Mouse (Mus musculus): ENCODE results near the gene Dph7. TPM values are rescaled to one million over a fixed set of nuclear protein-coding genes. Genes with fewer than 3 reads are reported as not detected.

Gene Dph7
- 23.1 and 24.0 TPM in 2 replicates for polyA plus RNA-seq (2015; fragmentation: Nextera tagmentation; extraction: Ambion mirVana)

DNA sequence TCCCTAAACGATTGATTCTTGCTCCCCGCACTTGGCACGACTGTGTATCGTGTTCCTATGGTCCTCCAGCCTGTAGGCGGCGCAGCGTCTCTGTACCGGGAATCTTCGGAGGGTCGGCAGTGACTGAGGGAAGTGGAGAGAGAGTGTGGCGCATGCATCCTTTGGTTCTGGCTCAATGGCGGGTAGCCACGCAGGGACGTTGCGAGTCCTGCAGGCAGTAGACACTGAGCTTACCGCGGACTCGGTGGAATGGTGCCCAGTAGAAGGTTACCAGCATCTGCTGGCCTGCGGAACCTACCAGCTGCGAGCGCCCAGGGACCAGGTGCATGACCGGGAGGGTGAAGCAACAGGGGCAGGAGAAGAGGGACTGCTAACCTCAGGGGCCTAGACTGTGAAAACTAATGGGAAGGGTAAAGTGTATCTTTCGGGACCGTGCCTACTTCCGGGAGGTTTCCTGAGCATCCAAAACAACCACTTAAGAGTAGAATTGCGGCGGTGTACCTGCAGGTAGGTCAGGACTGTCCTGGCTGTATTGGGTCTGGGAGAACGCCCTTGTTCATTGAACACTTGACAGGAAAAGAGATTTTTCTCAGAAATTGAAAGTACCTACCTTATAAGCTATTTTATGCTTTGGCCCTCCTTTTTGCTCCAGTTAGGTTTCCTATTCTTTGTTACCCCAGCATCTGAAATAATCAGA lies at the start of gene Dph7:
Dph7 (plus strand) TSS at position 97 of the 697 bp plus-strand sequence.
- Histone ChIP-seq H3K27ac (peak within 1 kb of the TSS; percentile 38; the same call in 1 of the 2 replicates), H3K9me3 (no peaks in the 10 kb centered on the region), H3K36me3 (peaks cover 33% of the 10 kb centered on the region), H3K4me3 (replicated peaks) (peak within 1 kb of the TSS; percentile 85), H3K4me1 (0 out of 2 replicates have a peak, but pooled peaks cover 7% of the 10 kb centered on the region), H3K4me2 (peak within 1 kb of the TSS; percentile 64), H3K9ac (peak within 1 kb of the TSS; percentile 73), H3K27me3 (replicated peaks) (no peaks in the 10 kb centered on the region)
- peak; percentile 88 for ATAC-seq (ENCODE audit: insufficient read depth, low FRiP score, low read depth)
- WGBS = under 1% methylated on average over 28 of the region's 28 CpGs

DNA sequence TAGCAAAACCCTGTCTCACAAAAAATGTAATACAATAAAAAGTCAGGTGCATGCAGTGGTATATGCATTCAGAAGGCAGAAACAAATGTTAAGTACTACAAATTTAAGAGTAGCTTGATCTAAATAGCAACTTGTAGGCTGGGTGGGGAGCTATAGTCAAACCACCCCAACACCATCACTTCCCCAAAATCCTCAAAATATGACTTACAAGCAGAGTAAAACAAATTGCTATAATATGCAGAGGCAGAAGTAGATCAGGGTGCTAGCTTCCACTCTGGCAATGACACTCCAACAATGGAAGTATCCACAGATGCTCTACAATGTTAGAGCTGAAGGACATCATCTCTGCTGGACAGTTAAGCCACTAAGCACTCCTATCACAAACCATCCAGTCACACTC lies 49.6 kb upstream of the Dph7 start:
- H3K36me3 ChIP-seq = 0 out of 2 replicates have a peak, but pooled peaks cover 3% of the 10 kb centered on the region
- no peak overlapping the region for H3K4me3 ChIP-seq (replicated peaks)
- peaks cover 2% of the 10 kb centered on the region for H3K4me1 ChIP-seq
- H3K4me2 ChIP-seq = no peak overlapping the region
- no peak overlapping the region for H3K27ac ChIP-seq
- no peak for ATAC-seq (ENCODE audit: insufficient read depth, low FRiP score, low read depth)
- no peak overlapping the region for H3K9ac ChIP-seq
- H3K27me3 ChIP-seq (replicated peaks) = no peaks in the 10 kb centered on the region
- no peaks in the 10 kb centered on the region for H3K9me3 ChIP-seq

DNA sequence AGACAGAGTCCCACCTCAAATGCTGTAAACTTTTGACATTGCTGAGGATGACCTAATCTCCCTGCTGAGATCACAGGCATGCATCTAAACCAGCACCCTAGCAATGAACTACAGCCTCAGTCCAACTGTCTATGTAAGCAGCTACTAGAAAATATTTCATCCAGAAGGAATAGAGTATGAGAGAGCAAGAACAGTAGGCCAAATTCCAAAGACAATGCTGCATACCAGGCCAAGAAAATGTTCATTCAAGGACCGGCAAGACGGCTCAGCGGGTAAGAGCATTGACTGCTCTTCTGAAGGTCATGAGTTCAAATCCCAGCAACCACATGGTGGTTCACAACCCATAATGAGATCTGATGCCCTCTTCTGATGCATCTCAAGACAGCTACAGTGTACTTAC lies 47.4 kb upstream of the Dph7 start:
- ATAC-seq (ENCODE audit: insufficient read depth, low FRiP score, low read depth) = no peak
- Histone ChIP-seq H3K27me3 (replicated peaks) (no peaks in the 10 kb centered on the region), H3K4me1 (peaks cover 7% of the 10 kb centered on the region), H3K36me3 (0 out of 2 replicates have a peak, but pooled peaks cover 3% of the 10 kb centered on the region), H3K4me3 (replicated peaks) (no peak overlapping the region), H3K27ac (no peak overlapping the region), H3K9ac (no peak overlapping the region), H3K9me3 (no peaks in the 10 kb centered on the region), H3K4me2 (no peak overlapping the region)
- WGBS = 82% methylated on average over 3 of the region's 3 CpGs

DNA sequence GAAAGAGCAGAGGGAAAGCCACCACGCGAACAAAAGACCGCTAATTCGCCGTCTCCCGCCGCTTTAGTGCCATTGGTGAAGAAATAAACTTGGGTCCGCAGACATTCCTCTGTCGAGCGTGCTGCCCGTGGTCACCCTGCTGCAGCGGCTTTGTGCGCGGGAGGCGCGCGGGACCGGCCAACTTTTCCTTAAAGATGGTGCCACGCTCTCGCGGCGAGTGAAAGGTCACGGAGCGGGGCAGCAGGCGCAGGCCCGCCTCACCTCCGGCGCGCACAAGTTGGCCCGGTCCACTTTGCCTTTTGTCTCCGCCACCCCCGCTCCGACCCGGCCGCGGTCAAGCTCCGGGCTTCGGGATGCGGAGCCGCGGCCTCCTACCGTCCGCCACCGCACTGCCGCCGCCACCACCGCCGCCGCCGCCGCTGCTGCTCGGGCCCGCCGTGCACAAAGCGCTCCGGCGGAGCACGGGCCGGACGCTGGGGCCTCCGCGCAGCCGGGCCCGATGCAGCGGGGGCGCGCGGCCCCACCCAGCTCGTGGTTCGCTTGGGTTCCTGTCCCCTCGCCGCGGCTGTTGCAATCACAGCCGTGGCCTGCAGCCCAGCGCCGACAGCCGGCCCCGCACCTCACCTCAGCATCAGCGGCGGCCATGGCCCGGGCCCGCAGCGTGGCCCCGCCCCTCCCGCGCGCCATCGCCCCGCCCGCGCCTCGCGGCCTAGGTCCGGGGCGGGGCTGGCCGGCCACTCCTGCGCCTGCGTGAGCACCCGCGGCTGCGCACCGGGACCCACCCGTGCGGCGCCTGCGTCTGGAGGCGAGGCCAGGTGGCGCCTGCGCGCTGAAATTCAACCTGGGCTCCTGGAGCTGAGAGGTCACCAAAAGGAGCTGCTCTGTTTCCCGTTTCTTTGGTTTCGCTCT lies 43.0 kb upstream of the Dph7 start, which contains the start of gene Ehmt1:
Ehmt1 (minus strand) TSS at position 685 of the 909 bp plus-strand sequence.
- Histone ChIP-seq H3K9ac (peak within 1 kb of the TSS; percentile 96), H3K4me3 (replicated peaks) (peak within 1 kb of the TSS; percentile 97), H3K4me2 (peak within 1 kb of the TSS; percentile 67), H3K27ac (peak within 1 kb of the TSS; percentile 94), H3K36me3 (no peaks in the 10 kb centered on the region), H3K4me1 (peaks cover 7% of the 10 kb centered on the region), H3K27me3 (replicated peaks) (no peaks in the 10 kb centered on the region), H3K9me3 (no peaks in the 10 kb centered on the region)
- ATAC-seq (ENCODE audit: insufficient read depth, low FRiP score, low read depth) = peak; percentile 99
- under 1% methylated on average over 93 of the region's 112 CpGs for WGBS

DNA sequence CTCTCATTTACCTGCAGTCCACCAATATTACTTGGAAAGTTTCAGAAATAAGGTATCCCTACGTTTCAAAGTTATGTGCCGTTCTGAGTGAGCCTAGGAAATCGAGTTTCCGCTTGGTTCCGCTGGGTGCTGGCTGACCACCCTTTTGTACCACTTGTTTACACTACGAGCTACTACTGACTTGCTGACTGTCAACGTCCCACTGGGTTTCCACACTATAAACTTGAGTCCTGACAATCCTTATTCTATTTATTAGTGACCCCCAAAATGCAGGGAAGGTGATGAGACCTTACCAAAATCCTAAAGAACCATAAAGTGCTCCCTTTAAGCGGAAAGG lies 42.4 kb upstream of the Dph7 start:
- peak; percentile 65 for ATAC-seq (ENCODE audit: insufficient read depth, low FRiP score, low read depth)
- Histone ChIP-seq H3K27ac (peak overlapping the region; percentile 77), H3K36me3 (no peaks in the 10 kb centered on the region), H3K4me1 (peaks cover 7% of the 10 kb centered on the region), H3K27me3 (replicated peaks) (no peaks in the 10 kb centered on the region), H3K4me2 (peak overlapping the region; percentile 67), H3K9ac (peak overlapping the region; percentile 46; the same call in 1 of the 2 replicates), H3K9me3 (no peaks in the 10 kb centered on the region), H3K4me3 (replicated peaks) (peak overlapping the region; percentile 97)
- WGBS = 9% methylated on average over 8 of the region's 8 CpGs

DNA sequence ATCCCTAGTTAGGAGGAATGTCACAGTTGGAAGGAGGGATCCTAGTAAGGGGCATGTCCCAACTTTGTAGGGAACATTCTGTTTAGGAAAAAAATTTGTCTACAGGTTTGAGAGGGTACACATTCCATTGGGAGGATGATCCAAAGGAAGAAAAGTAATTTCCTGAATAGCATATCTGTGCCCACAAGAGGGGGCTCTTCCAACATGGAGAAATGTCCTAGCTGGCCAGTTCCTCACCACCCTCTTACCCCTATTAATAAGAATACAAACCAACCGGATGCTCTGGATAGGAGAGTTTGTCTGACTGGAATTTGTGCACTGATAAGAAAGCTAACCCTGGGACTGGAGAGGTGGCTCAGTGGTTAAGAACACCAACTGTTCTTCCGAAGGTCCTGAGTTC lies 38.6 kb upstream of the Dph7 start:
- H3K9me3 ChIP-seq = no peaks in the 10 kb centered on the region
- no peaks in the 10 kb centered on the region for H3K27me3 ChIP-seq (replicated peaks)
- no peak overlapping the region for H3K4me3 ChIP-seq (replicated peaks)
- peaks cover 9% of the 10 kb centered on the region; the same call in 1 of the 2 replicates for H3K4me1 ChIP-seq
- WGBS = 41% methylated on average over 2 of the region's 2 CpGs
- 0 out of 2 replicates have a peak, but pooled peaks cover 6% of the 10 kb centered on the region for H3K36me3 ChIP-seq
- H3K9ac ChIP-seq = no peak overlapping the region
- H3K27ac ChIP-seq = no peak overlapping the region
- ATAC-seq (ENCODE audit: insufficient read depth, low FRiP score, low read depth) = no peak
- H3K4me2 ChIP-seq = no peak overlapping the region

DNA sequence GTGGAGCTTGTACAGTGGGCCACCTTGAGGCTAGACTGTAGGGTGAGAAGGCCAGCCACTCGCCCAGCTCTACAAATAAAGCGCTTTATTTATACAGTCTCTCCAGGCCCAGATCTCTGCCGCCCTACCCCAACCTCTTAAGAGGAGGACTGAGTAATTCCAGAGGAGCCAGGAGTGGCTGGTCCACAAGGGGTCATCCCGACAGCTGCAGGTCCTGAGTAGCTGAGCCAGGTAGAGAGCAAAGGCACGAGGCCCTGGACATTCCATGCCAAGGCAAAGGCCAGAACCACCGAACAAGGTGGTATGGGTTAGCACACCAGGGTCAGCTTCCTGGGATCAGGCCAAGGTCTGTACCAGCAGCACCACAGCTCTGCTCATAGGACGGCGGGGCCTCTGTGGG lies 36.9 kb upstream of the Dph7 start:
- H3K36me3 ChIP-seq = 0 out of 2 replicates have a peak, but pooled peaks cover 6% of the 10 kb centered on the region
- H3K9ac ChIP-seq = no peak overlapping the region
- H3K4me1 ChIP-seq = peaks cover 9% of the 10 kb centered on the region; the same call in 1 of the 2 replicates
- no peak overlapping the region for H3K27ac ChIP-seq
- H3K4me3 ChIP-seq (replicated peaks) = no peak overlapping the region
- H3K9me3 ChIP-seq = no peaks in the 10 kb centered on the region
- no peak overlapping the region for H3K4me2 ChIP-seq
- WGBS = 78% methylated on average over 8 of the region's 8 CpGs
- ATAC-seq (ENCODE audit: insufficient read depth, low FRiP score, low read depth) = no peak
- H3K27me3 ChIP-seq (replicated peaks) = no peaks in the 10 kb centered on the region

DNA sequence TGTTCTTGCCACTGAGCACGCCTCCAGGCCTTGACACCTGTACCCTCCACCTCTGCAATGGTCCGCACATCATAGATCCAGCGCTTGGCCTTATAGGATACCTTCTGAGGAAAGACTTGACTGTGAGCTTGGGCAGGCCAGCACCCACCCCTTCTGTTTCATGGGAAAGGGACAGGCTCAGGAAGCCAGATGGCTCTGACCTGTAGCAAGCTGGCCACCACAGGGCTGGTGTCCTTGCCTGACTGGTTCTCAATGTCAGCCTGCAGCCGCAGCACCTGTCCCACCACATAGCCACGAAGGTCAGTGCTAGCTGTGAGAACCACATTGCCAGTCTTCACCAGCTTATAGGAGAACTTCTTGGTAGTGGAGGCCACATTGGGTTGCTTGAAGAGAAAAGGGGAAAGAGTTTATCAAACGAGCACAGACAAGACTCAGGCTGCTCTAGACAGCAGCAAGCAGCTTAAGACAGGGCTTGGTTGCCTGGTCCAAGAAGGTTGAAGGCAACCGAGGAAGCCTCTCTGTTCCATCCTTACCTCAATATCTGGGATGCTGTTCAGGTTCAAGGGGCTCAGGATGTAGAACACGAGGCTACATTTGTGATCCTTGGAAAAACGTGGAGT lies 35.7 kb upstream of the Dph7 start:
- Histone ChIP-seq H3K27ac (no peak overlapping the region), H3K4me2 (no peak overlapping the region), H3K9ac (no peak overlapping the region), H3K9me3 (no peaks in the 10 kb centered on the region), H3K27me3 (replicated peaks) (no peaks in the 10 kb centered on the region), H3K36me3 (0 out of 2 replicates have a peak, but pooled peaks cover 6% of the 10 kb centered on the region), H3K4me1 (peaks cover 9% of the 10 kb centered on the region; the same call in 1 of the 2 replicates), H3K4me3 (replicated peaks) (no peak overlapping the region)
- ATAC-seq (ENCODE audit: insufficient read depth, low FRiP score, low read depth) = no peak
- WGBS = 76% methylated on average over 9 of the region's 9 CpGs

DNA sequence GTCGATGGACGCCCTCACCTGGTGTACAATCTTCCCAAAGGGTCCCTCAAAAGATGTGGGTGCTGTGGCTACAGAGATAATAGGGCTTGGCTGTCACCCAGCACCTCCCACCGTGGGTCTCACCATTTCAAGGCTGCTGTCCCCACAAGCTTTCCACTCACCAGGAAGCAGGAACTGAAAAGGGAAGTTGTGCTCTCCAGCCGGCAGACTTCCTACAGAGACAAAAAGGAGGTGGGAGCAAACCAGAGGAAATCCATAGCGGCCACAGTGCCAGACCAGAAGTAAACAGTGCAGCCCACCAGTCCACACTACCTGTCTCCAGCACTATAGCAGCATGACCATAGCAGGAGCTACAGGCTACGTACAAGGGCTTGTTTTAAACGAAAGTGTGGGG lies 35.2 kb upstream of the Dph7 start:
- H3K27ac ChIP-seq = peak overlapping the region; percentile 86
- H3K9me3 ChIP-seq = no peaks in the 10 kb centered on the region
- no peak overlapping the region for H3K4me3 ChIP-seq (replicated peaks)
- no peaks in the 10 kb centered on the region for H3K27me3 ChIP-seq (replicated peaks)
- 0 out of 2 replicates have a peak, but pooled peaks cover 6% of the 10 kb centered on the region for H3K36me3 ChIP-seq
- ATAC-seq (ENCODE audit: insufficient read depth, low FRiP score, low read depth) = no peak
- H3K9ac ChIP-seq = no peak overlapping the region
- H3K4me2 ChIP-seq = no peak overlapping the region
- 53% methylated on average over 7 of the region's 7 CpGs for WGBS
- peaks cover 9% of the 10 kb centered on the region; the same call in 1 of the 2 replicates for H3K4me1 ChIP-seq

DNA sequence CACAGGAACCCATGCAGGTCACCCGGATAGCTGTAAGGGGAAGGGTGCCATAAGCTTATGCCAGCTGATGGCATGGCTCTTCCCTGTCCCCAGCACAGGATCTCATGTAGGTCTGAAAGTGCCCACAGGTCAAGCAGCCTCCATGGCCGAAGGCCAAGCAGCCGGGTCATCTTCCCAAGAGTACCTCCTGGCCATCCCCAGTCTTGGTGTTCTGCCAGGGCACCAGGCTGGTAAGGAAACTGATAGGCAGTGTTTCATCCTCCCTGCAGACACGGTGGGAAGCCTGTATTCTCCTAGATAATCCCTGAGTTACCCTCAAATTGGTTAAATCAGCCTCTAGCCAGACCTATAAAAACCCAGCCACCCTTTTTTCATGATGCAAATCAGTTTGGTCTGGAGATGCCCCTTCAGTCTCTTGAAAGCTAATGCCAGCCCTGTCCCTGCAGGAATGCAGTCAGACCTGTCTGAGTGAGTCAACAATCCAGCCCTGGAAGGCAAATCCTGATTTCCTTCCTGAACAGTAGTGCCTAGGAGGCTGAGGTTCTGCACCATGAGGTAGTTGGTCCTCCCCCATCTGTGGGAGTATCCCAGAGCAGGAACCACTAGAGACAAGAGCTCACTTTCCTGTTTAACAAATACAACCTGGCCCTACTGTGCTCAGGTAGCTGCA lies 34.3 kb upstream of the Dph7 start:
- H3K27ac ChIP-seq = peak overlapping the region; percentile 86
- H3K4me3 ChIP-seq (replicated peaks) = no peak overlapping the region
- peaks cover 9% of the 10 kb centered on the region; the same call in 1 of the 2 replicates for H3K4me1 ChIP-seq
- no peaks in the 10 kb centered on the region for H3K27me3 ChIP-seq (replicated peaks)
- no peak overlapping the region for H3K9ac ChIP-seq
- H3K9me3 ChIP-seq = no peaks in the 10 kb centered on the region
- ATAC-seq (ENCODE audit: insufficient read depth, low FRiP score, low read depth) = peak; percentile 92
- H3K36me3 ChIP-seq = 0 out of 2 replicates have a peak, but pooled peaks cover 6% of the 10 kb centered on the region
- WGBS = 57% methylated on average over 4 of the region's 4 CpGs
- peak overlapping the region; percentile 30; the same call in 1 of the 2 replicates for H3K4me2 ChIP-seq

DNA sequence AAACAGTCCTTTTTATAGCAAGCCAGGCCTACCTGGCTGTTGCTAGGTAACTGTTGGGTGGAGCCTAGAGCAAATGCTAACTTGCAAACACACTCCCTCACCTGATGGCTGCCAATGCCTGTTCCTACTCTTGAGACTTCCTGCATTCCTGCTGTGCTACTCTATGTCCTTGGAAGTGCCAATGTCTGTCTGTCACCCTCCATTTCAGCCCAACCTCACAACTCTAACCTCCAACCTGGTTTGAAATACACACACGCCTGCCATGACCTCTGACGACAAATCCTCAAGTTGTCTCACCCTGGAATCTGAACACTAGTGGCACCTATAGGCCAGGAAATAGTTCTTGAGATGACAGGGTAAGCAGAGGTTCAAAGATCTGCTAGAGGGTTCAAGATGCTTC lies 33.1 kb upstream of the Dph7 start:
- Histone ChIP-seq H3K4me3 (replicated peaks) (no peak overlapping the region), H3K27me3 (replicated peaks) (no peaks in the 10 kb centered on the region), H3K36me3 (0 out of 2 replicates have a peak, but pooled peaks cover 6% of the 10 kb centered on the region), H3K4me2 (no peak overlapping the region), H3K9ac (no peak overlapping the region), H3K27ac (peak overlapping the region; percentile 86), H3K9me3 (no peaks in the 10 kb centered on the region), H3K4me1 (peaks cover 15% of the 10 kb centered on the region; the same call in 1 of the 2 replicates)
- ATAC-seq (ENCODE audit: insufficient read depth, low FRiP score, low read depth) = peak; percentile 59
- 36% methylated on average over 2 of the region's 2 CpGs for WGBS
